Mouse (Mus musculus): ENCODE results near the gene 4930550C14Rik. TPM values are rescaled to one million over a fixed set of nuclear protein-coding genes. Genes with fewer than 3 reads are reported as not detected.

4930550C14Rik gene
- total RNA-seq, 2 experiments from 2014 or later: not detected

DNA sequence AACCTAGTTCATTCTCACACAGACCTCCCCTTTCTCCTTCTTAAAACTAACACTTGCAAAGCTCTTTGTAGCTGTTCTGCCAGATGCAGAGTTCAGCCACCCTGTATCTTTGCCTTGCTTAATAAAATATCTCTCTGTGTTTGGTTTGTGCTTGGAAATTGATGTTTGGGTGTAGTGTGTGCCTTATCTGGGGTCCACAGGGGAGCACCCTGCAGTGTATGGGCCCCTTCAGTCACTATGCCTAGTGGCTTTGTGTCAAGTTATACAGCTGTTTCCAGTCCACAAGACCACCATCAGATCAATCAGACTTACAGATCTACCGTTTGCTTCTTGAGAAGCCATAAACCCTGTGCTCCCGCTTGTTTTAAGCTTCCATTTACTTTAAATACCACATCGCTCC is 7.3 kb downstream of the 4930550C14Rik start:
- no peak for TF ChIP-seq CTCF (conservative IDR thresholded peaks at IDR 0.05)
- DNase-seq (ENCODE audit: low spot score in 2 of 2): no peak
- no peak overlapping the region for H3K4me3 ChIP-seq
- no peak overlapping the region for H3K27ac ChIP-seq

GRCm38 (mm10) chr9:53422133-53422896 is 20.2 kb downstream of the 4930550C14Rik start:
- no peak for TF ChIP-seq CTCF (conservative IDR thresholded peaks at IDR 0.05)
- no peak overlapping the region for H3K27ac ChIP-seq
- no peak for DNase-seq (ENCODE audit: low spot score in 2 of 2)

DNA sequence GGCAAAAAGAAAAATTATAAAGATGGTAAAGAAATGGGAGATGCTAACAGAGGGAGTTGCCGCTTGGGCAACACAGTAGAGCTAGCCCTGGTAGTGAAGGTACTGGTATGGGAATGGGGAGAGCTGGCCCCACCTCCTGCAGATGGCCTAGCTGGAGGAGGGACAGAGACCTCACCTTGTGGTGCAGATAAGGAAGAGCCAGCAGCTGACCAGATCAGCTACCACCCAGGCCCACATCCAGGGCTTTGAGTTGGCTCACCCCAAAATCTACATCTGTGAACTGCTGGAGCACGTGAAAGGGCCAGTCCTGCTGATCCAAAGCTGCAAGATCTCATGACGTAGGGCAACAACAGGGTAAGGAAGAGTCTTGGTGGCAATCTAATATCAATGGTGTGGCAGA is 24.6 kb downstream of the 4930550C14Rik start:
- TF ChIP-seq CTCF (conservative IDR thresholded peaks at IDR 0.05): no peak

More at GRCm38 (mm10) chr9:53422133-53422896, 20.2 kb downstream of the 4930550C14Rik start:
- no peak overlapping the region for H3K4me3 ChIP-seq

GRCm38 (mm10) chr9:53427638-53428037 is 25.5 kb downstream of the 4930550C14Rik start:
- H3K4me3 ChIP-seq: no peak overlapping the region
- TF ChIP-seq CTCF (conservative IDR thresholded peaks at IDR 0.05): no peak

More for the DNA sequence above, 24.6 kb downstream of the 4930550C14Rik start:
- Histone ChIP-seq H3K27ac (no peak overlapping the region), H3K4me3 (no peak overlapping the region)
- no peak for DNase-seq (ENCODE audit: low spot score in 2 of 2)

GRCm38 (mm10) chr9:53435830-53436570 is 33.9 kb downstream of the 4930550C14Rik start:
- H3K4me3 ChIP-seq: no peak overlapping the region
- no peak for DNase-seq (ENCODE audit: low spot score in 2 of 2)
- no peak overlapping the region for H3K27ac ChIP-seq
- TF ChIP-seq CTCF (conservative IDR thresholded peaks at IDR 0.05): no peak

More at GRCm38 (mm10) chr9:53427638-53428037, 25.5 kb downstream of the 4930550C14Rik start:
- DNase-seq (ENCODE audit: low spot score in 2 of 2): no peak
- H3K27ac ChIP-seq: no peak overlapping the region

DNA sequence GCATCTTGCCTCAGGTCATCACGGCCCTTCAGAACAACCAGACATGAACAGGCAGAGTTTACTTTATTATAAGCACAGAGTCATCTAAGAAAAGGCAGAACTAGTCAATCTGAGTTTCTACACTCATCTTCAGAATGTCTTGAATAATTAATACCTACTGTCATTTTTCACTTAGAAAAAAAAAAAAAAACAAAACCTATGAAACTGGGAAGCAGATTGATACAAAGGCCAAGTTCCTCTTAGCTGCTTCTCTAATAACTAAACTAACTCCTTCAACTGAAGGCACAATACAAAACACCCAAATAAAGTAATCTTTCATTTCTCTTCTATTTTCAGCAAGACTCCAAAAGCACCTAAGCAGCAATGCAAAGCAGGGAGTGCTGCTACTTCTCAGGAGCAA is 48.5 kb downstream of the 4930550C14Rik start:
- TF ChIP-seq CTCF (conservative IDR thresholded peaks at IDR 0.05): no peak
- no peak for DNase-seq (ENCODE audit: low spot score in 2 of 2)
- H3K27ac ChIP-seq: no peak overlapping the region
- no peak overlapping the region for H3K4me3 ChIP-seq

DNA sequence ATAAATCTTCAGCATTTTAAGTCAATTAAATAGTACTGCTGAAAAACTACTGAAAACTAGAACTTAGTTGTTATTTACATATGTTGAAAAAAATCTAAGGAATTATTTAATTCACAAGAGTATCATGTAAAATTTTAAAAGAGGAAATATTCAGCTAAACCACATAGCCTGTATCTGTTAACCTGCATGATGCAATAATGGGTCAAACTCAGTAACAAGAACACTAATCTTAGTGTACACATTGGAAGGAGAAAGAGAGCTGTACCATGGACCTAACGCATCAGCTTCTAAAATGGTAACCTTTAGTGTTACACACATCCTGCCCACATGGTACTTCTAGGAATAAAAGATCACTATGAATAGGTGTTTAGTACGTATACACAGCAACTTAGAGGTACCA is 49.9 kb downstream of the 4930550C14Rik start:
- TF ChIP-seq CTCF (conservative IDR thresholded peaks at IDR 0.05): no peak
- no peak for DNase-seq (ENCODE audit: low spot score in 2 of 2)
- H3K27ac ChIP-seq: no peak overlapping the region
- H3K4me3 ChIP-seq: no peak overlapping the region

DNA sequence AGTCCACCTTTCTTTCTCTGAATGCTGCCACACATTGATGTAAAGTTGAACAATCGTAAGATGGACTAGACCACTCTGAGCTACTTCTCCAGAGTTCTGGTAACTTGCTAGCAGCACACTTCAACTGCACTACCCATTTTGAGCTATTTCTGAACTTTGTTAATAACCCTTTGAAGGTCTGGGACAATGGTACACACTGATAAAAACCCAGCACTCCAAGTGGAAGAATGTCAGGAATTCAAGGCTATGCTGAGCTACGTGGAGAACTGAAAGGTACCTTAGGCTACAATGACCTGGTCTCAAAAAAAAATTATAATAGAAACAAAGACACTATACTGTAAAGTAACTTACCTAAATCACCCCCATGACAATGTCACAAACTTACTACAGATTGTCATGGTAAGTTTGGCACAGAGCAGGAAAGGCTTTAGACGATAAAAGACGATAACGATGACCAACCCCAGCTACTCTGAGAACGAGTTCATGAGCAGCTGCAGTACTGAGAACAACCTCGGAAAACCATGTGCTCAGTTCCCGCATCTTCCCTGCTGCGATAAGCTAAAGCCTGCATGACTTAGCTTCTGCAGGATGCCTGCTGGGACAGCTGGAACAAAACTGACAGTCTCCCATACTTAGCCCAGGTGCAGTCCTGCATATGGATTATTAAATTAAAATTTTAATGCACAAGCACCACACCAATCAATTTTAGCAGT is 70.8 kb downstream of the 4930550C14Rik start:
- Histone ChIP-seq H3K27ac (no peak overlapping the region), H3K4me3 (no peak overlapping the region)
- TF ChIP-seq CTCF (conservative IDR thresholded peaks at IDR 0.05): no peak
- DNase-seq (ENCODE audit: low spot score in 2 of 2): no peak

Small RNA genes lying within 50 kb of the gene (microRNA-seq; reads per million reads assigned to microRNA genes)
- gene Mir130c: 0 reads per million in 2 experiments

Other genes with a start within 250 kb of the 4930550C14Rik start
- 10 to 100 TPM; 20.1 to 21.6 TPM for gene Ddx10, start 154.3 kb upstream of the 4930550C14Rik start, total RNA-seq (2021)
- gene Exph5, start 100.7 kb upstream of the 4930550C14Rik start, total RNA-seq (2021): 1 to 10 TPM; 3.7 to 4.0 TPM
- gene Kdelc2, start 18.3 kb upstream of the 4930550C14Rik start, total RNA-seq (2021): 1 to 10 TPM; 5.5 to 6.1 TPM
- 10 to 100 TPM; 18.9 to 20.5 TPM for gene Atm, start 134.4 kb downstream of the 4930550C14Rik start, total RNA-seq (2021)
- gene Npat, start 134.7 kb downstream of the 4930550C14Rik start, total RNA-seq (2021): 10 to 100 TPM; 17.1 to 17.9 TPM
- 10 to 100 TPM; 63.2 to 65.6 TPM for gene Acat1, start 208.1 kb downstream of the 4930550C14Rik start, total RNA-seq (2021)